Comparison of ENCODE assay signal across 21 mouse cellular contexts in the genomic region with DNA sequence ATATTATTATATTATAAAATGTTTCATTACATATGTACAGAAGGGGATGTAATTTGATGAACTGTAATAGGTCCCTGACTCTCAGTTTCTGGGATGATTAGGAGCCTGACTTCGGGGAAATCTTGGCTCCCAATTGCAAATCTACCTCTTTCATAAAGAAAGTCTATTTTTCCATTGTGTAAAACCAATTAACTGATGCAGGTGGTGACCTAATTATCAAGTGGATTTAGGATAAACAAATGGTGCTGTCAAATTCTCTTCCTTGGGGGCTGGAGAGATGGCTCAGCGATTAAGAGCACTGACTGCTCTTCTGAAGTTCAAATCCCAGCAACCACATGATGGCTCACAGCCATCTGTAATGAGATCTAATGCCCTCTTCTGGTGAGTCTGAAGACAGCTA. TPM values are rescaled to one million over a fixed set of nuclear protein-coding genes. Genes with fewer than 3 reads are reported as not detected.
DNase-seq lines count a peak whose midpoint lies in the region.
"Had no signal": no experiment of that assay in that cellular context is flagged by ENCODE, and none has a peak within 500 bp of the region (broad histone marks: within the 10 kb centered on the region; RNA-seq: fewer than 3 reads in every experiment).

No protein-coding gene starts in this region.

- intact Hi-C loops in heart, postnatal 14 days (cut with DNase I) = no loop called here

- DNase-seq in heart, adult 11 months = peak; percentile 61
- no peak for DNase-seq in heart, postnatal 14 days
- peak; percentile 51 for DNase-seq in MN1 (ENCODE audit: low spot score)
- peak; percentile 9 for DNase-seq in brain, adult 2 months (ENCODE audit: low read depth, low spot score)
- peak; percentile 55 for DNase-seq in retina, postnatal 1 day
- DNase-seq in adrenal gland, adult 18-20 months (ENCODE audit: low spot score in 2 of 2) = no peak
- DNase-seq in thymus, adult 18-20 months = no peak
- DNase-seq: adrenal gland, postnatal 10 days; B cell, adult 2 months; cerebellum, adult 18-20 months; cerebellum, adult 9-10 months; cerebellum, postnatal 25 days; gastrocnemius, postnatal 25 days; heart, adult 2 months had no signal

RNA-seq across cellular contexts. Expression of gene Fbxw27, which starts 5.3 kb away (rescaled TPM):
- total RNA-seq in heart, postnatal 14 days (2021) = not detected
- not detected for total RNA-seq in adrenal gland, adult 18-20 months (2021)
- total RNA-seq: adrenal gland, postnatal 10 days; adrenal gland, postnatal 36 days; CH12.LX; common myeloid progenitor, adult 5-6 weeks; gastrocnemius, adult 8-10 months; gastrocnemius, postnatal 25 days; heart, adult 2 months; heart, postnatal 25 days; hematopoietic stem cell, adult 5-6 weeks had no signal

RNA-seq across cellular contexts. Expression of gene Spink8, which starts 16.3 kb away (rescaled TPM):
- total RNA-seq in heart, postnatal 14 days (2021) = not detected
- total RNA-seq in adrenal gland, adult 18-20 months (2021) = 10 to 100 TPM; 18.1 to 18.5 TPM
- total RNA-seq: CH12.LX; common myeloid progenitor, adult 5-6 weeks; gastrocnemius, adult 8-10 months; gastrocnemius, postnatal 25 days; heart, adult 2 months; heart, postnatal 25 days; hematopoietic stem cell, adult 5-6 weeks had no signal

RNA-seq across cellular contexts. Expression of gene Nme6, which starts 36.7 kb away (rescaled TPM):
- total RNA-seq in heart, postnatal 14 days (2021) = 10 to 100 TPM; 16.0 to 16.4 TPM
- total RNA-seq in adrenal gland, adult 18-20 months (2021) = 10 to 100 TPM; 14.7 to 15.5 TPM

RNA-seq across cellular contexts. Expression of gene Fbxw26, which starts 49.9 kb away (rescaled TPM):
- not detected for total RNA-seq in heart, postnatal 14 days (2021)
- not detected for total RNA-seq in adrenal gland, adult 18-20 months (2021)
- total RNA-seq: adrenal gland, postnatal 10 days; adrenal gland, postnatal 36 days; CH12.LX; common myeloid progenitor, adult 5-6 weeks; gastrocnemius, adult 8-10 months; gastrocnemius, postnatal 25 days; heart, adult 2 months; heart, postnatal 25 days; hematopoietic stem cell, adult 5-6 weeks had no signal

RNA-seq across cellular contexts. Expression of gene Camp, which starts 53.6 kb away (rescaled TPM):
- total RNA-seq in heart, postnatal 14 days (2021) = under 1 TPM in 1 of 2 experiments, not detected in 1; 0.61 TPM
- total RNA-seq in adrenal gland, adult 18-20 months (2021) = under 1 TPM in 1 of 2 experiments, not detected in 1; 0.70 TPM
- total RNA-seq: CH12.LX; G1E; gastrocnemius, adult 8-10 months; gastrocnemius, postnatal 25 days; heart, adult 2 months; heart, postnatal 25 days had no signal

Comparison
In these comparisons a context has a peak if more than half of its experiments do, and no peak if none do; other contexts are left out.
1. DNase-seq: peak in heart, adult 11 months (single experiment), MN1 (single experiment), brain, adult 2 months (single experiment) and retina, postnatal 1 day (single experiment); none in heart, postnatal 14 days (0 of 2), adrenal gland, adult 18-20 months (0 of 2) and thymus, adult 18-20 months (0 of 2).
2. RNA of gene Spink8, which starts 16.3 kb away (total RNA-seq): 18.1 to 18.5 TPM in adrenal gland, adult 18-20 months; not detected in heart, postnatal 14 days; every median in the first group is over 10 times any median in the second.